Mouse (Mus musculus): ENCODE measurements around the gene Nelfcd.
A peak's percentile ranks its signal among the peaks of the same experiment; 100 is the strongest.

Gene Nelfcd

GRCm38 (mm10) chr2:174437697-174437982 lies 22.0 kb downstream of the Nelfcd start:
- DNase-seq (ENCODE audit: low spot score in 2 of 2) = peak in 1 of 2 experiments; percentile 30

DNA sequence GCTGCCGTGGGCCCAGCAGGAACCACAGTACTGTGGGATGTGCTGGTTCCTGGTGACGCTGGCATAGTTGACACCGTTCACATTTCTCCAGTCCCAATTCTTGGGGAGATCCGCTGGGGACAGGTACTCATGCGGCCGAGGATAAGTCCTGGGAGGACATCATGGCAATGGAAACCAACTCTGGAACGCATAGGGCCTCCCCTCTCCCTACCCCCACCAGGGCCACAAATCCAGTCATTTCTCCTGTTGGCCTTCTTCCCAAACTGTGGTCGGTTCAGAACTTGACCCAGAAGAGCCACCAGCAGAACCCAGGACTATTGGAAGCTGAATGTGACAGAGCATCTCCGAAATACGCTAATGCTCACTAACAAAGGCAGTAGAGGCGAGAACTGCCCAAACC lies 22.6 kb downstream of the Nelfcd start:
- no peak for DNase-seq (ENCODE audit: low spot score in 2 of 2)

- DNase-seq (ENCODE audit: low spot score in 2 of 2) = peak; percentile 46 to 73
Measured at GRCm38 (mm10) chr2:174438737-174439449, 23.3 kb downstream of the Nelfcd start, which contains the start of gene Ctsz. Ctsz (minus strand) TSS chr2:174439039.

DNA sequence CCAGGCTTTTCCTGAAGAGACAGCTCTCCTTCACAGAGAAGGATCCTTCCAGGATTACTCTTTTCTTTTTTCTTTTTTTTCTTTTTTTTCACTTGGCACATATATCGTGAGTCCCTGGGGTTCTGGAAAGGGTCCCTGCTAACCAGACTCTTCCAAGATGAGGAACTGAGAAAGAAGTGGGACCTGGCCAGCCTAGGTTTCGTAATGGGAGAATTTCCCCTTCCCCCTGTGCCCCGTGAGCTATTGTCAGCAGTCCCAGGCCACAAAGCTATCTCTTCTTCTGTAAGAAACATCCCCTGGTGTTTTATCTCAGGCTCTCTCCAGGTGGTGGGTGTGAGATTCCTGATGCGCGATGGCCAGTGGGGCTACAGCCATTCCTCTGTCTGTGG lies 23.8 kb downstream of the Nelfcd start:
- no peak for DNase-seq (ENCODE audit: low spot score in 2 of 2)

- no peak for DNase-seq (ENCODE audit: low spot score in 2 of 2)
Measured at GRCm38 (mm10) chr2:174439961-174440360, 24.4 kb downstream of the Nelfcd start.

- DNase-seq (ENCODE audit: low spot score in 2 of 2) = no peak
Measured at GRCm38 (mm10) chr2:174441898-174442297, 26.3 kb downstream of the Nelfcd start.

GRCm38 (mm10) chr2:174442460-174442859 lies 26.9 kb downstream of the Nelfcd start:
- DNase-seq (ENCODE audit: low spot score in 2 of 2) = no peak

- DNase-seq (ENCODE audit: low spot score in 2 of 2) = no peak
Measured at GRCm38 (mm10) chr2:174443046-174443445, 27.4 kb downstream of the Nelfcd start.

DNA sequence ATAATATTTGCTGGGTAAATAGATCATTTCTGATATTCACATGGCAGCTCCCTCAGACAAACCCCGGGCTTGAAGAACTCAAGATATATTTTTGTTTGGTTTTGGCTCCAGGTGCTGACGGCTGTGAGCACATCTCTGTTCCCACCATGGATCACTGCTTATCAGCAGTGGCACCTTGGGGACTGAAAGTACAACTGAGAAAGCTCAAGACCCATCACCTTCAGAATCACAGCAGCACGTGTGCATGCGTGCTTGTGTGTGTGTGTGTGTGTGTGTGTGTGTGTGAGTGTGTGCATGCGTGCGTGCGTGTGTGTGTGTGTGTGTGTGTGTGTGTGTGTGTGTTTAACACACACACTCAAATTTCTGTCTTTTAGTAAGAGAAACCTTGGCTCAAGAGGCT lies 28.8 kb downstream of the Nelfcd start:
- no peak for DNase-seq (ENCODE audit: low spot score in 2 of 2)

DNA sequence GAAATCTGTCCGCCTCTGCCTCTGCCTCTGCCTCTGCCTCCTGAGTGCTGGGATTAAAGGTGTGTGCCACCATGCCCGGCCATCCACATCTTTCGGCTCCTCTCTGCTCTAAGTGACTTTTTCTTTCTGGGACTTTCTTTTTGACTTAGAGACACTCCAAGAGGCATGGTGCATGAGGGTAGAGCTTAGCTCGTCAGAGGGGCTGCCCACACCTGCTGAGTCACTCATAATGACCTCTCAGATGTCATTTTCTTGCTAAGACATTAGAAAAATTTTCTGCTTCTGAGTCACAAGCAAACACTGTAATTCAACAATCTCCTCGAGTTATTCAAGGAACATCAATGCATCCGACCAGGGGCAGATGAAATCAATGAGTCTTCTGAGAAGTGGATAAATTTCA lies 29.4 kb downstream of the Nelfcd start:
- DNase-seq (ENCODE audit: low spot score in 2 of 2) = no peak

DNA sequence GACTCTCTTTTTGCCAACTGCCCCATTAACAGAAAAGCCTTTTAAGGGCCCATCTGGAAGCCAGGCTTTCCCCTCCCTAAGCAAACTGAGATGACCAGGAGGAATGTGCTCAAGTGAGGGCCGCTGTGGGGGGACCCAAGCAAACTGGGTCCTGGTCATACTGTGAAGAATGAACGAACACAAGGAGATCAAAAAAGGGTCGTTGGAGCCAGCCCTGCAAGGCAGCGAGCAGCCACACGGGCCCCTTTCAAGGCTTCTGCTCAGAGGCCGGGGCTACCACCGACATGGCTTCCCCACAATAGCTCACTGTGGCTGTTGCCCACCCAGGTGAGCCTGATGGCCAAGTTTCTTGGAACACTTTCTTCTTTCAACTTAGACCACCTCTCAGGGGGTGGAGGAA lies 30.9 kb downstream of the Nelfcd start:
- no peak for DNase-seq (ENCODE audit: low spot score in 2 of 2)

DNA sequence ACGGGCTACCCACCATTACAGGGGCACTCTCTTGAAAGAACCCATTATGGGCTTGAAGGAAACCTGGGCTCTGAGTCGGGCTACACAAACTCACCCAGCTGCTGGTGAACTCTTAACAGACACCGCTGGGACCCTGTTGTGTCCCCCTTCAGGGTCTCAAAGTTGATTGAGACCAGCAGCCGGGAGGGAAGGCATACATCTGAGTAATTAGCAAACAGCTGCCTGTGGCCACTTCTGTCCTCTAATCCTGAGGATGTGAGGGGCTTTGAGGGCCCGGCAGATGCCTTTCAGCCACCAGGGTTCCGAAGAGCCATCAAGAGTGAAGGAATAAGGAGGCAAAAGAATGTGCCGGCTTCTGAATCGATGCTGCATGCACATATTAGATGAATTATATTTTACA lies 31.3 kb downstream of the Nelfcd start:
- DNase-seq (ENCODE audit: low spot score in 2 of 2) = no peak

DNA sequence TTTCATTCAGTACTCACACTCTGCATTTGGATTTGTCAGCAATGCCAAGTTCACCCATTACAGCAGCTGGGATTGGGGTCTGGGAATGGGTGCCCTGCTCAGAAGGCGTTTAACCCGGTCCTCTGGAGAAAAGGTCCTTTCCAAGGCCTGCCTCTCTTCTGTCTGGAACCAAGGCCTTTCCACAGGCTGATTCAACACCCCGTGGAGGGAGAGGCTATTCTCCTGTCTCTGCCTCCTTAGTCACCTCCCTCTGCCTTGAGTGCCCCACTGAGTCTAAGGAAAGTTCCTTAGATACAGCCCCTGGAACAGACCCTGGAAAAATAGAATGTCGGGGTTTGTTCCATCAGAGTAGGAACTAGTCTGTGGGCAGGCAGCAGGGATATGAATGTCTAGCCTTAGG lies 32.8 kb downstream of the Nelfcd start:
- DNase-seq (ENCODE audit: low spot score in 2 of 2) = no peak

GRCm38 (mm10) chr2:174450353-174450752 lies 34.7 kb downstream of the Nelfcd start, which contains the start of gene Tubb1:
Tubb1 (plus strand) TSS chr2:174450695.
- no peak for DNase-seq (ENCODE audit: low spot score in 2 of 2)

DNA sequence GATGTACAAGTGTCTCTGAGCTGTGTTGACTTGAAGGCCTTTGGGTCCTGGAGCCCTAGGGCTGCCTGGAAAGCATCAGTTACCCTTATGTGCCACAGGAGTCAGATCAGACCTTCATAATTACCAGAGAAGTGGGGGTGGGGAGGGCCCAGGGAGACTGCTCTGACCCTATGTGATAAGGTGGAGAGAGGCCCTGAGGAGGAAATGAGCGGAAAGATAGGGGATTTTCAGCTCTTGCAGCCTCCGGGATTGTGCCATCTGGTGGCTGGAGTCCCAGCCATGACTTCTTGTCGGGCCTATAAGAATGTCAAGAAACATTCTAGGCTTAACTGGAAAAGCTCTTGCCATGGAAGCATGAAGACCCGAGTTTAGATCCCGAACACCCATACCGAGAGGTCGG lies 38.1 kb downstream of the Nelfcd start:
- DNase-seq (ENCODE audit: low spot score in 2 of 2) = no peak

DNA sequence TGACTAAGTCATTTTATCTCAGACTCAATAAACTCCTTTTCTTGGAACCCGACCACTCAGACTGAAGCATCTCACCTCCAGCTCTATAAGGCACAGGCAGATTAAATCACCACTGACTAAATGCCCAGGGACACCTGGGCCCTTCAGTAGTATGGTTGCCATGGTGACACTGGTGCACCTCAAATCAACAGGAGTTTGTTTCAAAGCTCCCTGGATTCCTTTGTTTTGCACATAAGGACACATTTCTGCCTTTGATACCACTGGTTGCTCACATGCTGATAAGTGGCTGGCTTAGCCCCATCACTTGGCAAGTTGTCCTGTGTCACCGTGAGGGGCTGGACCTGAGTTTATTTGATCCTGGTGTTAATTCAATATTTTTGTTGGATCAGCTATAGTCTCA lies 43.8 kb downstream of the Nelfcd start:
- DNase-seq (ENCODE audit: low spot score in 2 of 2) = no peak

GRCm38 (mm10) chr2:174463370-174463769 lies 47.8 kb downstream of the Nelfcd start:
- DNase-seq (ENCODE audit: low spot score in 2 of 2) = no peak

- DNase-seq (ENCODE audit: low spot score in 2 of 2) = peak; percentile 93 to 96
Measured at GRCm38 (mm10) chr2:174463789-174464523, 48.4 kb downstream of the Nelfcd start, which contains the start of gene Atp5e. Atp5e (minus strand) TSS chr2:174464105.

DNA sequence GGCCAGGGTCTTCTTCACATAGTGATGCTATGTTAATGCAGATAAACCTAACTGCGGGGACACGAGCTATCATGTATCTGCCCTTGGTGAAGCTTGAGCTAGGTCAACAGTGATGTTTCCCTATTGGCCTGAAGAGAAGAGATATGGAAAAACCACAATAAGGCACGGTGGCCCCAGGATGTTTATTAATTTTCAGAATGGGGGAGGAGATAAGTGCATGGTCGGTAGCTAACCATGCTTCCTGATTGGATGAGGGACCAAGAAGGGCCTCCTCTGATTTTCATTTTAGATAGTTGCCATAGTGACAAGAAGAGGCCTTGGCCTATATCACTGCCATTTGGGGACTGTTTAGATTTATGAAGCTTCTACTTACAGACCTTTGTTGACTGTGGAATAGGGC lies 54.7 kb downstream of the Nelfcd start:
- DNase-seq (ENCODE audit: low spot score in 2 of 2) = no peak

GRCm38 (mm10) chr2:174470786-174471405 lies 55.3 kb downstream of the Nelfcd start:
- no peak for DNase-seq (ENCODE audit: low spot score in 2 of 2)

DNA sequence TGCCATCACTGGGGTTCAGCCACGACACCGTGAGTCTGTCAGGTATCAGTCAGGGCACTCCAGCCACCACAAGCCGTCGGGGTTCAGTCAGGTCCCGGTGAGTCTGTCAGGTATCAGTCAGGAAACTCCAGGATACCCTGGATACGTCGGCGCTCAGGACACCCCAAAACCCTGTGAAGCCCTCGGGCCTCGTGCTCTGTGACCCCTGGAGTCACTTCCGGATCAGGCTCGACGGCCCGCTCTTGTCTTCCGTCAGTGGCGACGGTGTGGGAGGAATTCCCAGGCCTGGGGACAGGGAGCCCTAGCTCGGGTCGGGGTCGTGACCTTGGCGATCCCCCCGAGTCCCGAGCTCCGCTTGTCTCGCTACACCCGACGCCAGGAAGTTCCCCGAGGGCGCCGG lies 56.8 kb downstream of the Nelfcd start:
- peak in 1 of 2 experiments; percentile 4 for DNase-seq (ENCODE audit: low spot score in 2 of 2)

GRCm38 (mm10) chr2:174472818-174473549 lies 57.4 kb downstream of the Nelfcd start, which contains the start of gene Prelid3b:
Prelid3b (minus strand) TSS chr2:174473081.
- peak; percentile 98 to 99 for DNase-seq (ENCODE audit: low spot score in 2 of 2)
